Mouse (Mus musculus) limb, embryonic 15.5 days (tissue): ENCODE results near the gene Rassf5. TPM values are rescaled to one million over a fixed set of nuclear protein-coding genes. Genes with fewer than 3 reads are reported as not detected.

Experiments used
- ATAC-seq: fragments of 200-750 bp; cut with Nextera tagmentation; 2 replicates; pipeline ENCODE4 v1.8.0; 2017; ENCODE audit warnings: low read depth, moderate TSS enrichment; ENCODE audit not compliant: insufficient number of reproducible peaks, low FRiP score, low TSS enrichment
- H3K27ac ChIP-seq: fragments of 300-500 bp; sonication (generic); 2 replicates; pipeline ENCODE4 v1.5.1; 2015; ENCODE audit warnings: moderate library complexity, mild to moderate bottlenecking, inconsistent platforms
- H3K27me3 ChIP-seq: fragments of 300-500 bp; sonication (generic); 2 replicates; pipeline ENCODE4 v1.6.1; 2015; ENCODE audit warnings: inconsistent platforms
- H3K36me3 ChIP-seq: fragments of 300-500 bp; sonication (generic); 2 replicates; pipeline ENCODE4 v1.6.1; 2015; ENCODE audit warnings: inconsistent platforms
- H3K4me1 ChIP-seq: fragments of 300-500 bp; sonication (generic); 2 replicates; pipeline ENCODE4 v1.6.1; 2015; ENCODE audit warnings: inconsistent platforms
- H3K4me2 ChIP-seq: fragments of 300-500 bp; sonication (generic); 2 replicates; pipeline ENCODE4 v1.6.1; 2015; ENCODE audit warnings: mild to moderate bottlenecking, inconsistent platforms
- H3K4me3 ChIP-seq: fragments of 300-500 bp; sonication (generic); 2 replicates; pipeline ENCODE4 v1.5.1; 2015; ENCODE audit warnings: mild to moderate bottlenecking, inconsistent platforms
- H3K9ac ChIP-seq: fragments of 300-500 bp; sonication (generic); 2 replicates; pipeline ENCODE4 v1.6.1; 2015; ENCODE audit warnings: inconsistent platforms
- H3K9me3 ChIP-seq: fragments of 300-500 bp; sonication (generic); 2 replicates; pipeline ENCODE4 v1.6.1; 2016; ENCODE audit warnings: inconsistent platforms
- WGBS: fragments of 180-500 bp; shearing (Covaris S2); methylation state at CpG from one replicate; pipeline ENCODE4 v1.1.7; 2015; 5-methylcytosine and 5-hydroxymethylcytosine counted together
- polyA plus RNA-seq: library from polyadenylated mRNA; unstranded; fragments of >200 nt; fragmentation: Nextera tagmentation; extraction: Ambion mirVana; gene quantifications from 2 replicates; pipeline ENCODE4 v1.2.1, GENCODE M21; 2015

The Rassf5 gene
- 6.1 and 6.3 TPM in 2 replicates for polyA plus RNA-seq

DNA sequence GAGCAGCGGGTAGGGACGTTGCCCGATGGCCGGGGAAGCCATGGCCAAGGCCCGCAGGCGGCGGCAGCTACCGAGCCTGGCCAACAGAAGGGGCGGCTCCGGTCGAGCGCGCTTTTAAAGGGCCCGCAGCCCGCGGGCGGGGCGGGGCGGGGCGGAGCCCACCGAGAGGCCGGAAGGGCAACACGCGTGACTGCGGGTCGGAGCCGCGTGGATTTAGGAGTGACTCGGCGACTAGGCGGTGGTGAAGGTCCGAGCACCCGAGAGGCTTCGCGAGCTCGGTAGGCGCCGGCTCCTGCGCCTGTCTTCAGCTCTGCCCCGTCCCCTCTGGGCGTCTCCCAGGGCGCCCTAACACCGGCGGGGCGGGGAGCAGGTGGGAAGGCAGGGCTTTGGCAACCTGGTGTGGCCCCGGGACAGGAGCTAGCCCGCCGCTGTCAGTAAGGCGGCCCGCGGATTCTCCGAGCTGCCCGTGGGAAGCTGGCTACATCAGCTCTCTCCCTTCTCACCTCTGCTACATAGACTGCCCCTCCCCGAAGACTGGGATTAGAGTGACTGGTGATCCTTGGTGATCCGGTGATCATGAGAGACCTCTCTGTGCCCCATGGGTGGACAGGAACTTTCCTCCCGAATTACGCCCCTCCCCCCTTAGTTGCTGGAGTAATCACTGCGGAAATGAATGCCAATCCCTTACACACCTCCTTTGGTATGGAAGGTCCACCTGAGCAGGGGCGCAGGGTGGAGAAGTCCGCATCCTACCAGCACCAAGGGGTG lies at the start of gene Rassf5:
TSS of gene Rassf5 (minus strand) at position 170 of the 768 bp plus-strand sequence.
- peak within 1 kb of the TSS; percentile 63 for H3K4me3 ChIP-seq
- H3K27ac ChIP-seq: no peak within 1 kb of the TSS
- peaks cover 64% of the 10 kb centered on the region for H3K27me3 ChIP-seq
- H3K9ac ChIP-seq: peak within 1 kb of the TSS; percentile 50
- under 1% methylated on average over 56 of the region's 60 CpGs for WGBS
- peak within 1 kb of the TSS; percentile 99 for H3K4me2 ChIP-seq
- H3K36me3 ChIP-seq: no peaks in the 10 kb centered on the region
- no peaks in the 10 kb centered on the region for H3K9me3 ChIP-seq
- ATAC-seq: 0 out of 2 replicates have a peak, but pooled peaks have one; percentile 12
- peaks cover 31% of the 10 kb centered on the region for H3K4me1 ChIP-seq

DNA sequence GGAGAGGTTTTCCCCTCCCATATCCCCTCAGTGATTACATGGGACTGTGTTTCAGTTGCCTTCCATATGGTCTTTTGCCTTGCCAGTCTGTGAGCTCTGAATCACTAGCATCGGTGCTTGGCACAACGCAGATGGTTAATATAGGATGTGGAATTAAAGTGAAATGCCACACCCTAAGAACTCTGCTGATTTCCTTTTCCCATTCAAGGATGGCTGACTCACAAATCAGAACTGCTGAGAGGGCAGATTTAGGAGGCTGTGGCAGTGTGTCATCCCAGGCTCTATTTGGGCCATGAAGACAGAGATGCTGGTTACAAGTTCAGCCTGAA lies 48.8 kb upstream of the Rassf5 start:
- Histone ChIP-seq H3K36me3 (peaks cover 67% of the 10 kb centered on the region), H3K27me3 (no peaks in the 10 kb centered on the region), H3K27ac (peak overlapping the region; percentile 67), H3K9me3 (no peaks in the 10 kb centered on the region), H3K4me3 (no peak overlapping the region), H3K9ac (no peak overlapping the region), H3K4me1 (no peaks in the 10 kb centered on the region), H3K4me2 (no peak overlapping the region)
- WGBS: 53% methylated on average over 2 of the region's 2 CpGs
- peak; percentile 62; the same call in 1 of the 2 replicates for ATAC-seq

DNA sequence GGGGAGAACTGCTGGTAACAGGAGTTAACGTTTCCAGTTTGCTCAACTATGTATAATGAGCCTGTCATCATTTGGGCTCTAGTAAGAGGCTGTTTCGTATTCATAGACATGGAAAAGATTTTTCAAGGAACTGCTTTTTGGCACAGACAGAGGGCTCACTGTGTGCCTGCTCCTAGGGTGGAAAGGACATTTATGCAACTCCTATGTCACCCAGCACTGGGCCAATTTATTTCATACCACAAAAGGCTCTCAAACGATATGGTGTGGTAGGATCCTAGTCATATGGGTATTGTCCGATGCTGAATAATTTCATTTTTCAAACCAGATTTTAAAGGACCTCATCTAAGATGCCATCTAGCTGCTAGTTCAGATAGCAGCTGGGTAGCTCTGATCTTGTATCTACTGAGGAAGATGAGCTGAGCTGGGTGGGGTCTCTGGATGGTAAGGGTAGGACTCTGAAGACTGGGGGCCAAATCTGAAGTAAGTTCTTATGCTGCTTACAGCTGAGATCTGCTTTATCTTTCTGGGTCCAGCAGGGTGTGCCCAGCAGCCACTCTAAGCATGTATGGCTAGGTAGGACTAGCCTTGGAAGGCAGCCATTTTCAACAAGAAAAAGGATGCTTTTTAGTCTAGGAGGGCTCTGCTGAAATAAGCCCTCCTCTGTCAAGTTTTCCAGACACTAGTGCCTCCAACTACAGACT lies 48.3 kb upstream of the Rassf5 start:
- ATAC-seq: 0 out of 2 replicates have a peak, but pooled peaks have one; percentile 62
- H3K27ac ChIP-seq: peak overlapping the region; percentile 67
- H3K4me1 ChIP-seq: no peaks in the 10 kb centered on the region
- no peak overlapping the region for H3K4me2 ChIP-seq
- 78% methylated on average over 4 of the region's 4 CpGs for WGBS
- H3K9ac ChIP-seq: no peak overlapping the region
- H3K9me3 ChIP-seq: no peaks in the 10 kb centered on the region
- H3K27me3 ChIP-seq: no peaks in the 10 kb centered on the region
- peaks cover 67% of the 10 kb centered on the region for H3K36me3 ChIP-seq
- H3K4me3 ChIP-seq: no peak overlapping the region

DNA sequence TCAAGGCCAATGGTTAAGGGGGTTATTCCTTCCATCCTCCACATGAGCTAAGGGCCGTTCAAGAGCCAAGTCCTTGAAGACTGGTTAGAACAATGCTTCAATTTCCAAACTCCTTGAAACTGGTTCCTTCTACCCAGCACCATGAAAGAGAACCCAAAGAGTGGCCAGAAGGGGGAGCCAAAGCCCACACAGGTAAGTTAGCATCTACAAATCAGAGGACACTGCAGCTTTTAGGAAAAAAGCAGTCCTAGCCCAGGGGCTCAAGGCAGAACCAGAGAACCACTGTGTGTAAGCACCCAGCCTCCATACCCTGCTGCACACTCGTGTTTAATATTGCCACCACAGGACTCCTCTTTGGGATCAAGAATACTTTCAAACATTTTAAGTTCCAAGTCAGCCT lies 45.6 kb upstream of the Rassf5 start:
- Histone ChIP-seq H3K9ac (no peak overlapping the region), H3K4me3 (no peak overlapping the region), H3K27me3 (no peaks in the 10 kb centered on the region), H3K4me1 (no peaks in the 10 kb centered on the region), H3K9me3 (no peaks in the 10 kb centered on the region), H3K36me3 (peaks cover 46% of the 10 kb centered on the region), H3K27ac (no peak overlapping the region), H3K4me2 (no peak overlapping the region)
- 41% methylated on average over 2 of the region's 2 CpGs for WGBS
- no peak for ATAC-seq

DNA sequence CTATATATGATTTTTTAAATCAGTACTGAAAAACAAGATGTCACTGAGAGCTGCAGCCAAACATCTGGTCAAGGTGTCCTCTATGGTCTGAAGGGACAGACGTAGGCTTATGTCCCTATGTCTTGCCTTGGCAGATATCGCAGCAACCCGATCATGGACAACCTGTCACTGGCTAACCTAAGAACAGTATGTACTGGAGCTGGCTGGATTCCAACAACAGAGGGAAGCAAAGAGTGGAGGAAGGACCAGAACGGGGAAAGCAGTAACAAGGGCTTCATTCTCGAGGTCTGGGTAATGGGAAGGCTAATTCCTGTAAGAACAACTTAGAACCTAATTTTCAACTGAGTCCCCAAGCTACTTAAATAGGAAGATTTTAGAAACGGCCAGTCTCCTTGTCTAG lies 43.9 kb upstream of the Rassf5 start:
- Histone ChIP-seq H3K36me3 (peaks cover 38% of the 10 kb centered on the region), H3K9ac (no peak overlapping the region)

DNA sequence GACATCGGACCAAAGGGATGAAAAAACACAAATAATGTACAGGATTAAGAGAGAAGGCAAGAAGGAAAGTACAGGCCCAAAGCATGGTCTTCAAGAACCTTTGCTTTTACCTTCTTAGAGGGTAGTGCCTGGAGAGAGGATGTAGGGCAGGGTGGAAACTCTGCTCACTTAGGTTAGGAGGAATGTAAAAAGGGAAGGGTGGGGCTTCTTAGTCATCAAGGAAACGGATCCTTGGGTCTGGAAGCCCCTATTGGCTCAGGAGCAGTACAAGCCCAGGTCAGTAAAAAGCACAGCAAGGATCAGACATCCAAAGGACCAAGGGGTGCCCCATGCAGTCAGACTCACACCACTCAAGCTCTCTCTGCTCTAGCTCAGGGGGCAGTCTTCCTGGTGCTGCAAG lies 42.2 kb upstream of the Rassf5 start:
- Histone ChIP-seq H3K9ac (no peak overlapping the region), H3K4me1 (0 out of 2 replicates have a peak, but pooled peaks cover 1% of the 10 kb centered on the region), H3K9me3 (no peaks in the 10 kb centered on the region), H3K4me3 (no peak overlapping the region), H3K27ac (no peak overlapping the region), H3K27me3 (no peaks in the 10 kb centered on the region), H3K36me3 (peaks cover 33% of the 10 kb centered on the region), H3K4me2 (no peak overlapping the region)
- no peak for ATAC-seq
- WGBS: 67% methylated on average over 2 of the region's 2 CpGs

More for the DNA sequence above, 43.9 kb upstream of the Rassf5 start:
- H3K4me1 ChIP-seq: no peaks in the 10 kb centered on the region
- no peaks in the 10 kb centered on the region for H3K27me3 ChIP-seq
- WGBS: 79% methylated on average over 6 of the region's 6 CpGs
- ATAC-seq: no peak
- H3K9me3 ChIP-seq: no peaks in the 10 kb centered on the region
- H3K27ac ChIP-seq: no peak overlapping the region
- H3K4me2 ChIP-seq: no peak overlapping the region
- H3K4me3 ChIP-seq: no peak overlapping the region

DNA sequence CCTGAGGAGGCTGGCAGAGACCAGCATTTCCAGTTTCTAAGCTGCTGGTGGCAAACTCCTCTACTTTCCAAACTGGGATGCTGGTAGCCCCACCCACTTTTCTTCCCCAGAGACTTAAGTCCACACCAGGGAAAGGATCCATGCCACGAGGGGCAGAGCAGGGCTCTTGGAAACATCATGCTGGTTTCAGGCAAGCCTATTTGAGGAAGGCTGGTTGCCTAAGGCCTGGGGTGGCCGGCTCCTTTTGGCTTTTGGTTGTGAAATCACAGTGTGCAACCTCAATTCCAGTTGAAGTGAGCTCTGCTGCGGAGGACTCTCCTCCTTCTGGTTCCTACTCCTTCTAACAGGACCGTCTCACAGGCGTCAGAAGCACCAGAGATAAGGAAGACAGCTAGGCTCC lies 41.7 kb upstream of the Rassf5 start:
- Histone ChIP-seq H3K4me1 (0 out of 2 replicates have a peak, but pooled peaks cover 2% of the 10 kb centered on the region), H3K36me3 (peaks cover 28% of the 10 kb centered on the region), H3K9ac (no peak overlapping the region), H3K4me2 (no peak overlapping the region), H3K4me3 (no peak overlapping the region), H3K27me3 (no peaks in the 10 kb centered on the region), H3K27ac (no peak overlapping the region), H3K9me3 (no peaks in the 10 kb centered on the region)
- no peak for ATAC-seq
- 78% methylated on average over 5 of the region's 5 CpGs for WGBS

DNA sequence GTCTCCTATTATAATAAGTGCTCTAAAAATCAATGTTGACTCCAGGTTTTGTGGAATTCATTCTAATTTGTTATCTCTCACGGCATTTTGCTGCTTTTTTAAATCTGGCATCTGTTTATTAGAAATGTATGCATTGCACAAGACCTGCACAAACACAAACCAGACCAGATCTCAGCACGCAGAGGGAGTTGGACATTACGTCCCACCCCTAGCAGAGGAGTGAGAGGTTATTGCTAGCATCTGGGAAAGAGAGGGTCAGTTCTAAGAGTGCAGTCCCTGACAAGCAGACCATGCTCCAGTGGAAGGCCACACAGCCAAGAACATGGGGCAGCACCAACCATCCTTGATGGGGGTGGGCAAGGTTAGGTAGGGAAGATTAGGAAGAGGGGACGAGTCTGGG lies 39.6 kb upstream of the Rassf5 start:
- WGBS: 70% methylated on average over 4 of the region's 4 CpGs
- Histone ChIP-seq H3K4me3 (no peak overlapping the region), H3K27ac (no peak overlapping the region), H3K9me3 (no peaks in the 10 kb centered on the region), H3K4me1 (peaks cover 11% of the 10 kb centered on the region), H3K36me3 (peaks cover 14% of the 10 kb centered on the region), H3K4me2 (no peak overlapping the region), H3K27me3 (no peaks in the 10 kb centered on the region), H3K9ac (no peak overlapping the region)
- ATAC-seq: no peak

DNA sequence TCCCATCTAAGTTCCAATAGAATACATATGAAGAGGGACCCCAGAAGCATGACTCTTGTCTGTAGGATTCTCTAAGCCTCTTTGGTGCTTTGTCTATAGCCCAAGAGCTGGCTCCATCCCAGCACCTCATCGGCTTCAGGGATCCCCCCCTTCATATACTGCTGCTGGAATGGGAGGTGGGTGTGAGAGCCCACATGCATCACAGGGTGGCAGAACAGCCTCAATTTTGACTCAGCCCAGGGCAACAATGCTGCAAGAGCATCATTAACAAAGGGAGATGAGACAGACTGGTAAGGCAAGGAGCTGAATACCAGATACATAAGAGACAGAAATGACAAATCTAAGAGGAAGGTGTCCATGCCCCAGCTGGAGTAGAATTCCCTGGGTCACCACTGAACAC lies 39.1 kb upstream of the Rassf5 start:
- H3K4me1 ChIP-seq: peaks cover 15% of the 10 kb centered on the region
- no peak overlapping the region for H3K4me3 ChIP-seq
- WGBS: 85% methylated on average over 1 of the region's 1 CpGs

DNA sequence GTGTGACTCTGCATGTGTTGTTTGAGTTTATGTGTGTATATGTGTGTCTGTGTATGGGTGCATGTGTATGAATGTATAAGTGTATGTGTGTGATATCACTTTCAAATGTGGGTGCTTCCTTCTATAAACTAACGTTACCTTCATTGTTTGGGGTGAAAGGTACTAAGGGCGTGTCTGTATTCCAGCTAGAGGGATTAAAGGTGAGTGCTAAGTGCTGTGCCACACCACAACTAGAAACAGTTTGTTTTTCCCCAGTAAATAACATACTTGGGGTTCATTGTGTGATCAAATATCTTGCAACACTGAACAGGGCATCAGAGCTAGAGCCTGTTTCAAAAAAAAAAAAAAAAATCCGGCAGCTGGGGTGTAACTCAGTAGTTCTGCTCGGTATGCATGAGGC lies 36.7 kb upstream of the Rassf5 start:
- WGBS: 54% methylated on average over 4 of the region's 4 CpGs
- Histone ChIP-seq H3K9ac (no peak overlapping the region), H3K9me3 (no peaks in the 10 kb centered on the region), H3K27ac (no peak overlapping the region), H3K36me3 (peaks cover 3% of the 10 kb centered on the region; the same call in 1 of the 2 replicates), H3K27me3 (no peaks in the 10 kb centered on the region), H3K4me2 (no peak overlapping the region), H3K4me3 (no peak overlapping the region), H3K4me1 (peaks cover 28% of the 10 kb centered on the region)
- ATAC-seq: no peak

More for the DNA sequence above, 39.1 kb upstream of the Rassf5 start:
- Histone ChIP-seq H3K9me3 (no peaks in the 10 kb centered on the region), H3K9ac (no peak overlapping the region), H3K27ac (no peak overlapping the region), H3K36me3 (peaks cover 10% of the 10 kb centered on the region), H3K27me3 (no peaks in the 10 kb centered on the region), H3K4me2 (no peak overlapping the region)
- no peak for ATAC-seq

DNA sequence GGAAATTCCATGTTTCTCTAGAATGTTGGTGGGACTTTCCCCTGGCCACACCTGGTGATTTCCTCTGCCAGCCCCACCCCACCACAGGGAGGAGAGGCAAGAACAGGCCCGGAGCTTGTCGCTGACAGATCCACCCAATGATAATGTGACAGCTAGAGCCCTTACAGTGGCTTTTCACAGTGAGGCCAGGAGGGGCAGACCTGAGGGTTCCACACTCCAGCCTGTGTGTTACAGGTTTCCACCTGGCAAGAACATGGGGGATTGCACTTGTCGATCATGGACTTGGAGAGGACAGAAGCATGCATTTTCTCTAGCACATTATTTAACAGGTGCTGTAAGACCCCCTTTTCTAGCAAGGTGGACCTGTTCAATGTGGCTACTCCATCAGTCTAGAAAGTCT lies 35.2 kb upstream of the Rassf5 start:
- Histone ChIP-seq H3K27ac (no peak overlapping the region), H3K27me3 (no peaks in the 10 kb centered on the region), H3K4me3 (no peak overlapping the region), H3K36me3 (no peaks in the 10 kb centered on the region), H3K9me3 (no peaks in the 10 kb centered on the region), H3K4me1 (peaks cover 31% of the 10 kb centered on the region), H3K4me2 (no peak overlapping the region), H3K9ac (no peak overlapping the region)
- WGBS: 48% methylated on average over 3 of the region's 3 CpGs
- ATAC-seq: no peak

DNA sequence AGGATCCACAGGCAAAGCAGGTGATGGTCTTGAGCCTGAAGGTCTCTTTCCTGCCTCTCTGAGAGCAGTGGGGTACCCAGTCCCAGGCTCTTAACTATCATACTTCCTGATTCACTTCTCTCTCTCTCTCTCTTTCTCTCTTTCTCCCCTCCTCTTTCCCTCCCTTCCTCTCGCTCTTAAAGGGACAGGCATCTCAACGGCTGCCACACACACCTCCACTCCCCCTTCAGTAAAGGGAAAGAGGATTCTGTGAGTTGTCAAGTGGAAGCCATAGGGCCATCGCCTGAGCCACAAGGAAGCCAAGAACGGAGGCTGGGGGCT lies 34.4 kb upstream of the Rassf5 start, which contains the start of gene Ikbke:
TSS of gene Ikbke (minus strand) at position 151 of the 321 bp plus-strand sequence.
- H3K4me2 ChIP-seq: peak within 1 kb of the TSS; percentile 65
- peaks cover 38% of the 10 kb centered on the region for H3K4me1 ChIP-seq
- 28% methylated on average over 4 of the region's 4 CpGs for WGBS
- no peaks in the 10 kb centered on the region for H3K9me3 ChIP-seq
- H3K9ac ChIP-seq: peak within 1 kb of the TSS; percentile 45; the same call in 1 of the 2 replicates
- no peaks in the 10 kb centered on the region for H3K27me3 ChIP-seq
- peak within 1 kb of the TSS; percentile 46 for H3K4me3 ChIP-seq
- peak within 1 kb of the TSS; percentile 54; the same call in 1 of the 2 replicates for H3K27ac ChIP-seq
- no peaks in the 10 kb centered on the region for H3K36me3 ChIP-seq
- no peak for ATAC-seq
